Mouse (Mus musculus): ENCODE results near the gene Bnip2.

DNA sequence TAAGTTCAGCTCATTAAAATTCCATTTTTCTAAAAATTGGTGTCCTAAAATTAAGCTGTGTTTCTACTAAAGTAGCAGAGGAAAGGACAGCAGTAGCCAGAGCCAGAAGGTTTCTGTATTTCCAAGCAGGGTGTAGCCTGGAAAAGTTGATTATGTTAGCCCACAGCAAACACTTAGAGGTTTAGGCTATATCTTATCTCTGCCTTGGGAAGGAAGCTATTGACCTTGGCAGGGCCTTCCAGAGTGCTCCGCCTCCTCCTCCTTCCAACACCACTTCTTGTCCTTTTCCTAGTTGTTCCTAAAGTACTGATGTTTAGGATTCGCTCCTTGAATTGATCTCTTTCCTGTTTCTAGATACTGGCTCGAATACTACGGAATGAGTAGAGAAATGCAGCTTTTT, 32.8 kb downstream of the Bnip2 start:
- TF ChIP-seq CTCF (IDR thresholded peaks at IDR 0.05; ENCODE audit: low read depth) (no peak), EP300 (IDR thresholded peaks at IDR 0.05; ENCODE audit: low read depth) (no peak)
